Mouse (Mus musculus) cerebellum, adult 2 months (tissue): ENCODE results near the gene Hmgcl.

Source experiments
- CTCF ChIP-seq: fragments of 200-500 bp; IDR thresholded peaks from 2 replicates; pipeline ENCODE4 v1.5.1; 2011; ENCODE audit warnings: low read depth, mild to moderate bottlenecking, control low read depth, low read length, moderate library complexity, borderline replicate concordance; ENCODE audit not compliant: insufficient read depth
- POLR2A ChIP-seq: fragments of 200-500 bp; IDR thresholded peaks from 2 replicates; pipeline ENCODE4 v1.6.1; 2011; ENCODE audit warnings: low read length, control low read depth, borderline replicate concordance; ENCODE audit not compliant: insufficient read depth

GRCm38 (mm10) chr4:135926861-135927260 is 19.4 kb upstream of the Hmgcl start:
- no peak for TF ChIP-seq POLR2A
- TF ChIP-seq CTCF, result no peak
